Mouse (Mus musculus) embryonic facial prominence, embryonic 14.5 days (tissue): Measurements from ENCODE around the gene Rab5c. TPM values are rescaled to one million over a fixed set of nuclear protein-coding genes. Genes with fewer than 3 reads are reported as not detected.

Source experiments
- ATAC-seq: fragments of 200-750 bp; cut with Nextera tagmentation; 2 replicates; pipeline ENCODE4 v1.8.0; 2017; ENCODE audit warnings: low read depth, moderate number of reproducible peaks, moderate TSS enrichment
- DNase-seq: peaks from one replicate; pipeline ENCODE4 v3.0.0-alpha.2; 2015; ENCODE audit warnings: low spot score
- H3K27ac ChIP-seq: fragments of 300-500 bp; sonication (generic); replicated peaks from 2 replicates; pipeline ENCODE4 v1.5.1; 2014; ENCODE audit warnings: low read depth, mild to moderate bottlenecking, low read length, moderate library complexity
- H3K27me3 ChIP-seq: fragments of 300-500 bp; sonication (generic); replicated peaks from 2 replicates; pipeline ENCODE4 v1.6.1; 2014; ENCODE audit warnings: low read length; ENCODE audit not compliant: control insufficient read depth, insufficient read depth
- H3K36me3 ChIP-seq: fragments of 300-500 bp; sonication (generic); 2 replicates; pipeline ENCODE4 v1.6.1; 2014; ENCODE audit warnings: low read length, mixed read lengths; ENCODE audit not compliant: control insufficient read depth, insufficient read depth
- H3K4me1 ChIP-seq: fragments of 300-500 bp; sonication (generic); 2 replicates; pipeline ENCODE4 v1.6.1; 2014; ENCODE audit warnings: antibody characterized with exemption, low read length; ENCODE audit not compliant: control insufficient read depth, insufficient read depth
- H3K4me2 ChIP-seq: fragments of 300-500 bp; sonication (generic); 2 replicates; pipeline ENCODE4 v1.6.1; 2014; ENCODE audit warnings: low read depth, mild to moderate bottlenecking, low read length, moderate library complexity, mixed read lengths
- H3K4me3 ChIP-seq: fragments of 300-500 bp; sonication (generic); 2 replicates; pipeline ENCODE4 v1.5.1; 2014; ENCODE audit warnings: low read depth, mild to moderate bottlenecking, low read length
- H3K9ac ChIP-seq: fragments of 300-500 bp; sonication (generic); 2 replicates; pipeline ENCODE4 v1.6.1; 2014; ENCODE audit warnings: low read depth, mild to moderate bottlenecking, low read length, moderate library complexity, mixed read lengths
- H3K9me3 ChIP-seq: fragments of 300-500 bp; sonication (generic); 2 replicates; pipeline ENCODE4 v1.6.1; 2016; ENCODE audit warnings: low read length; ENCODE audit not compliant: control insufficient read depth
- WGBS: fragments of 180-500 bp; shearing (Covaris S2); extraction: QIAGEN DNeasy Blood & Tissue Kit; methylation state at CpG from one replicate; pipeline ENCODE4 v1.1.7; 2014; 5-methylcytosine and 5-hydroxymethylcytosine counted together
- polyA plus RNA-seq: library from polyadenylated mRNA; unstranded; fragments of >200 nt; fragmentation: Nextera tagmentation; extraction: Ambion mirVana; gene quantifications from 2 replicates; pipeline ENCODE4 v1.2.1, GENCODE M21; 2014

Rab5c gene
- polyA plus RNA-seq, 1 experiment from 2014 or later: 70.7 TPM

- no peaks in the 10 kb centered on the region for H3K36me3 ChIP-seq
- no peak overlapping the region for H3K4me2 ChIP-seq
- no peaks in the 10 kb centered on the region for H3K9me3 ChIP-seq
- no peak overlapping the region for H3K9ac ChIP-seq
- no peak for DNase-seq
- no peak overlapping the region for H3K27ac ChIP-seq
- H3K27me3 ChIP-seq: no peaks in the 10 kb centered on the region
- WGBS: 64% methylated on average over 2 of the region's 2 CpGs
- H3K4me3 ChIP-seq: no peak overlapping the region
- H3K4me1 ChIP-seq: no peaks in the 10 kb centered on the region
- no peak for ATAC-seq
Observed at GRCm38 (mm10) chr11:100684084-100684483, 53.9 kb downstream of the Rab5c start.

GRCm38 (mm10) chr11:100682526-100682925, 55.5 kb downstream of the Rab5c start:
- H3K9ac ChIP-seq: no peak overlapping the region
- H3K36me3 ChIP-seq: no peaks in the 10 kb centered on the region
- H3K4me2 ChIP-seq: no peak overlapping the region
- H3K27me3 ChIP-seq: no peaks in the 10 kb centered on the region
- no peaks in the 10 kb centered on the region for H3K4me1 ChIP-seq
- DNase-seq (no peak), ATAC-seq (no peak)
- H3K4me3 ChIP-seq: no peak overlapping the region
- no peak overlapping the region for H3K27ac ChIP-seq
- no peaks in the 10 kb centered on the region for H3K9me3 ChIP-seq
- WGBS: 75% methylated on average over 5 of the region's 5 CpGs

GRCm38 (mm10) chr11:100681826-100682225, 56.2 kb downstream of the Rab5c start:
- WGBS: 87% methylated on average over 5 of the region's 5 CpGs
- no peak overlapping the region for H3K4me2 ChIP-seq
- no peaks in the 10 kb centered on the region for H3K4me1 ChIP-seq
- no peaks in the 10 kb centered on the region for H3K9me3 ChIP-seq
- no peaks in the 10 kb centered on the region for H3K27me3 ChIP-seq
- ATAC-seq (no peak), DNase-seq (no peak)
- no peak overlapping the region for H3K4me3 ChIP-seq
- no peaks in the 10 kb centered on the region for H3K36me3 ChIP-seq
- H3K27ac ChIP-seq: no peak overlapping the region
- H3K9ac ChIP-seq: no peak overlapping the region

- Histone ChIP-seq H3K4me2 (no peak overlapping the region), H3K9me3 (no peaks in the 10 kb centered on the region), H3K27ac (no peak overlapping the region), H3K27me3 (no peaks in the 10 kb centered on the region), H3K36me3 (no peaks in the 10 kb centered on the region), H3K4me3 (no peak overlapping the region), H3K4me1 (0 out of 2 replicates have a peak, but pooled peaks cover 4% of the 10 kb centered on the region), H3K9ac (no peak overlapping the region)
- 47% methylated on average over 7 of the region's 7 CpGs for WGBS
- DNase-seq (no peak), ATAC-seq (no peak; the same call in 1 of the 2 replicates)
Observed at GRCm38 (mm10) chr11:100677810-100678209, 60.2 kb downstream of the Rab5c start.

GRCm38 (mm10) chr11:100673169-100673568, 64.8 kb downstream of the Rab5c start:
- ATAC-seq: peak; percentile 74; the same call in 1 of the 2 replicates
- Histone ChIP-seq H3K4me2 (peak overlapping the region; percentile 44), H3K9ac (peak overlapping the region; percentile 62), H3K27me3 (no peaks in the 10 kb centered on the region), H3K9me3 (no peaks in the 10 kb centered on the region), H3K27ac (no peak overlapping the region), H3K4me1 (0 out of 2 replicates have a peak, but pooled peaks cover 4% of the 10 kb centered on the region), H3K36me3 (no peaks in the 10 kb centered on the region), H3K4me3 (peak overlapping the region; percentile 19)
- DNase-seq: peak; percentile 48
- 3% methylated on average over 19 of the region's 23 CpGs for WGBS

GRCm38 (mm10) chr11:100671956-100672355, 66.1 kb downstream of the Rab5c start:
- Histone ChIP-seq H3K9ac (no peak overlapping the region), H3K4me3 (no peak overlapping the region), H3K27ac (no peak overlapping the region), H3K27me3 (no peaks in the 10 kb centered on the region), H3K9me3 (no peaks in the 10 kb centered on the region), H3K4me1 (0 out of 2 replicates have a peak, but pooled peaks cover 4% of the 10 kb centered on the region), H3K4me2 (no peak overlapping the region), H3K36me3 (no peaks in the 10 kb centered on the region)
- WGBS: 93% methylated on average over 2 of the region's 2 CpGs
- ATAC-seq: no peak
- no peak for DNase-seq

- no peaks in the 10 kb centered on the region for H3K36me3 ChIP-seq
- DNase-seq (no peak), ATAC-seq (no peak)
- no peak overlapping the region for H3K9ac ChIP-seq
- no peak overlapping the region for H3K4me3 ChIP-seq
- H3K9me3 ChIP-seq: no peaks in the 10 kb centered on the region
- H3K4me2 ChIP-seq: no peak overlapping the region
- 85% methylated on average over 1 of the region's 1 CpGs for WGBS
- no peak overlapping the region for H3K27ac ChIP-seq
- no peaks in the 10 kb centered on the region for H3K27me3 ChIP-seq
- 0 out of 2 replicates have a peak, but pooled peaks cover 4% of the 10 kb centered on the region for H3K4me1 ChIP-seq
Observed at GRCm38 (mm10) chr11:100671049-100671448, 67.0 kb downstream of the Rab5c start.

Other genes with a start within 250 kb of the Rab5c start
- 114 and 148 TPM in 2 replicates for gene Acly, start 210.2 kb downstream of the Rab5c start, polyA plus RNA-seq
- 1.4 and 2.4 TPM in 2 replicates for gene Ttc25, start 192.6 kb downstream of the Rab5c start, polyA plus RNA-seq
- gene Cnp, start 163.3 kb downstream of the Rab5c start, polyA plus RNA-seq: 33.6 and 37.3 TPM in 2 replicates
- gene Nkiras2, start 119.0 kb downstream of the Rab5c start, polyA plus RNA-seq: 67.1 and 81.0 TPM in 2 replicates
- 58.2 and 64.5 TPM in 2 replicates for gene Dnajc7, start 118.0 kb downstream of the Rab5c start, polyA plus RNA-seq
- 1.7 TPM in 2 replicates for gene Zfp385c, start 45.8 kb downstream of the Rab5c start, polyA plus RNA-seq
- 1.7 and 2.0 TPM in 2 replicates for gene Dhx58, start 33.9 kb downstream of the Rab5c start, polyA plus RNA-seq
- gene Kat2a, start 25.8 kb downstream of the Rab5c start, polyA plus RNA-seq: 50.6 and 52.9 TPM in 2 replicates
- gene Hspb9, start 24.4 kb downstream of the Rab5c start, polyA plus RNA-seq: 0.34 TPM in 1 of 2 replicates, not detected in the other
- gene Kcnh4, start 21.7 kb upstream of the Rab5c start, polyA plus RNA-seq: 0.41 and 0.64 TPM in 2 replicates
- gene Hcrt, start 24.7 kb upstream of the Rab5c start, polyA plus RNA-seq: not detected in 2 replicates
- gene Ghdc, start 32.7 kb upstream of the Rab5c start, polyA plus RNA-seq: 3.6 and 4.4 TPM in 2 replicates
- 24.5 and 27.6 TPM in 2 replicates for gene Stat5b, start 112.5 kb upstream of the Rab5c start, polyA plus RNA-seq
- gene Stat5a, start 121.1 kb upstream of the Rab5c start, polyA plus RNA-seq: 8.2 and 9.2 TPM in 2 replicates
- 71.4 and 82.9 TPM in 2 replicates for gene Stat3, start 201.3 kb upstream of the Rab5c start, polyA plus RNA-seq
- gene Cavin1, start 232.7 kb upstream of the Rab5c start, polyA plus RNA-seq: 145 and 160 TPM in 2 replicates